Mouse (Mus musculus) cortical plate, adult 2 months (tissue): ENCODE measurements at regions not wholly inside any gene's neighbourhood (a gene's known extent, or its start where the extent isn't known, plus 50 kb on each side); places are given as distances from the start of the nearest gene placed in this dataset.

Experiments
- H3K27ac ChIP-seq: fragments of 200-500 bp; 2 replicates; pipeline ENCODE4 v1.5.1; 2012; ENCODE audit warnings: low read length, control low read depth, inconsistent platforms; ENCODE audit not compliant: insufficient read depth
- H3K4me1 ChIP-seq: fragments of 200-500 bp; 2 replicates; pipeline ENCODE4 v1.6.1; 2011; ENCODE audit warnings: low read length; ENCODE audit not compliant: control insufficient read depth, insufficient read depth
- H3K4me3 ChIP-seq: fragments of 200-500 bp; 2 replicates; pipeline ENCODE4 v1.5.1; 2011; ENCODE audit warnings: mild to moderate bottlenecking, low read length, control low read depth; ENCODE audit not compliant: insufficient read depth
- CTCF ChIP-seq: fragments of 200-500 bp; IDR thresholded peaks from 2 replicates; pipeline ENCODE4 v1.5.1; 2011; ENCODE audit warnings: mild to moderate bottlenecking, control low read depth, low read length; ENCODE audit not compliant: insufficient read depth; ENCODE audit errors: extremely low read depth
- POLR2A ChIP-seq: fragments of 200-500 bp; IDR thresholded peaks from 2 replicates; pipeline ENCODE4 v1.6.1; 2011; ENCODE audit warnings: mild to moderate bottlenecking, low read length, control low read depth; ENCODE audit not compliant: insufficient read depth; ENCODE audit errors: extremely low read depth

GRCm38 (mm10) chr7:37338067-37338501 lies 435.4 kb downstream of the Zfp536 start:
- H3K4me1 ChIP-seq, result peaks cover 4% of the 10 kb centered on the region; the same call in 1 of the 2 replicates
- no peak for TF ChIP-seq POLR2A
- no peak for TF ChIP-seq CTCF
- 0 out of 2 replicates have a peak overlapping the region, but pooled peaks have one; percentile 22 for H3K27ac ChIP-seq
- H3K4me3 ChIP-seq, result 0 out of 2 replicates have a peak overlapping the region, but pooled peaks have one; percentile 3

GRCm38 (mm10) chr7:37342613-37343012 lies 430.8 kb downstream of the Zfp536 start:
- H3K27ac ChIP-seq, result no peak overlapping the region
- TF ChIP-seq CTCF, result no peak
- no peak for TF ChIP-seq POLR2A
- peak overlapping the region; percentile 48; the same call in 1 of the 2 replicates for H3K4me3 ChIP-seq
- H3K4me1 ChIP-seq, result peaks cover 2% of the 10 kb centered on the region; the same call in 1 of the 2 replicates

GRCm38 (mm10) chr7:37343021-37343593 lies 430.3 kb downstream of the Zfp536 start:
- peak overlapping the region; percentile 48 for H3K4me3 ChIP-seq
- TF ChIP-seq CTCF, result 0 out of 2 replicates have a peak, but pooled peaks have one; percentile 2
- no peak for TF ChIP-seq POLR2A
- peak overlapping the region; percentile 12; the same call in 1 of the 2 replicates for H3K27ac ChIP-seq
- peaks cover under 1% of the 10 kb centered on the region; the same call in 1 of the 2 replicates for H3K4me1 ChIP-seq

GRCm38 (mm10) chr7:37343691-37344233 lies 429.7 kb downstream of the Zfp536 start:
- Histone ChIP-seq H3K4me1 (no peaks in the 10 kb centered on the region; the same call in 1 of the 2 replicates), H3K27ac (no peak overlapping the region), H3K4me3 (peak overlapping the region; percentile 48; the same call in 1 of the 2 replicates)
- TF ChIP-seq CTCF, result no peak
- no peak for TF ChIP-seq POLR2A

GRCm38 (mm10) chr7:37346041-37346440 lies 427.4 kb downstream of the Zfp536 start:
- TF ChIP-seq CTCF, result peak; percentile 97
- TF ChIP-seq POLR2A, result no peak
- Histone ChIP-seq H3K4me1 (no peaks in the 10 kb centered on the region; the same call in 1 of the 2 replicates), H3K27ac (no peak overlapping the region), H3K4me3 (no peak overlapping the region)

- no peak for TF ChIP-seq POLR2A
- TF ChIP-seq CTCF, result peak; percentile 97
- H3K4me3 ChIP-seq, result no peak overlapping the region
- H3K27ac ChIP-seq, result no peak overlapping the region
- H3K4me1 ChIP-seq, result no peaks in the 10 kb centered on the region
These were observed 415.6 kb downstream of the Zfp536 start for GRCm38 (mm10) chr7:37357647-37358395.

GRCm38 (mm10) chr7:37358492-37358891 lies 414.9 kb downstream of the Zfp536 start:
- no peak for TF ChIP-seq POLR2A
- TF ChIP-seq CTCF, result peak; percentile 26; the same call in 1 of the 2 replicates
- H3K27ac ChIP-seq, result no peak overlapping the region
- no peaks in the 10 kb centered on the region for H3K4me1 ChIP-seq
- no peak overlapping the region for H3K4me3 ChIP-seq

- TF ChIP-seq CTCF (no peak), POLR2A (no peak)
- no peak overlapping the region for H3K27ac ChIP-seq
- H3K4me3 ChIP-seq, result no peak overlapping the region
- H3K4me1 ChIP-seq, result no peaks in the 10 kb centered on the region
These were observed 414.0 kb downstream of the Zfp536 start for GRCm38 (mm10) chr7:37359473-37359872.

GRCm38 (mm10) chr7:37360171-37360570 lies 413.3 kb downstream of the Zfp536 start:
- TF ChIP-seq POLR2A (no peak), CTCF (peak; percentile 90)
- Histone ChIP-seq H3K4me1 (no peaks in the 10 kb centered on the region), H3K4me3 (no peak overlapping the region), H3K27ac (no peak overlapping the region)
